Mouse (Mus musculus): ENCODE results near the gene Scube2. TPM values are rescaled to one million over a fixed set of nuclear protein-coding genes. Genes with fewer than 3 reads are reported as not detected.

Gene Scube2
- total and polyA plus RNA-seq, 3 experiments: 0.27 to 0.67 TPM; not detected in 1

DNA sequence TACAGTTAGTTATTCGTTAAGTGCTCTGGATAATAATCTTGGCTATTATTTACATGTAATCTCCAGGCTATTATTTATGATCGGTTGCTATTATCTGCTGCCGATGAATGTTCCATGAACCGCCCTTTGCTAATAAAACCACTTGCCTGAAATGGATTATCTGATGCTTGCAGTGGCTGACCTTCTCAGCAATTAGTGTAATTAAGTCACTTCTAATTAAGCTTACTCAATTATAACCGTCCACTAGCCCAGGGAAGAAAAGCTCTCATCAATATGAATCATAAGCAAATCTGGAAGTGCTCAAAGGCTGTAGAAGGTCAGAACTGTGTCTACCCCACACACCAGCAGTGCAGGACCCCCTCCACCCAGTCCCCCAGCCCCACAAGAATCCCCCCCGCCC lies 27.8 kb downstream of the Scube2 start:
- Histone ChIP-seq H3K4me1 (ENCODE audit: control insufficient read depth in 1 of 2, insufficient read depth in 2 of 2, low read length in 2 of 2) (peaks cover 2 to 17% of the 10 kb centered on the region in 2 experiments), H3K27ac (ENCODE audit: control insufficient read depth, low read depth, low read length) (no peak overlapping the region), H3K27me3 (ENCODE audit: control insufficient read depth in 1 of 2, insufficient read depth in 2 of 2, low read length in 2 of 2) (no peaks in the 10 kb centered on the region), H3K4me3 (ENCODE audit: control insufficient read depth in 1 of 2, insufficient read depth in 1 of 2, low read depth in 2 of 2, low read length in 2 of 2) (no peak overlapping the region), H3K9ac (ENCODE audit: control insufficient read depth, low read depth, low read length, poor library complexity, severe bottlenecking) (no peak overlapping the region), H3K9me3 (replicated peaks; ENCODE audit: insufficient read depth, low read length) (no peaks in the 10 kb centered on the region), H3K36me3 (ENCODE audit: control insufficient read depth in 1 of 2, insufficient read depth in 2 of 2, low read length in 2 of 2) (peaks cover 0 to 11% of the 10 kb centered on the region in 2 experiments; a peak in 2 of 4 replicates), H3K79me2 (ENCODE audit: control insufficient read depth, insufficient read depth, low read length, poor library complexity) (no peaks in the 10 kb centered on the region)
- TF ChIP-seq TCF12 (IDR thresholded peaks at IDR 0.05; ENCODE audit: low read depth, low read length) (no peak), JUND (IDR thresholded peaks at IDR 0.05; ENCODE audit: low read depth, low read length) (no peak), SIN3A (IDR thresholded peaks at IDR 0.05; ENCODE audit: low read length) (no peak)
- no peak for DNase-seq (ENCODE audit: low read depth, low spot score)

GRCm38 (mm10) chr7:109834894-109835293 lies 30.6 kb downstream of the Scube2 start:
- H3K36me3 ChIP-seq (ENCODE audit: control insufficient read depth in 1 of 2, insufficient read depth in 2 of 2, low read length in 2 of 2): peaks cover 0 to 10% of the 10 kb centered on the region in 2 experiments; a peak in 2 of 4 replicates
- H3K27ac ChIP-seq (ENCODE audit: control insufficient read depth, low read depth, low read length): no peak overlapping the region
- no peak overlapping the region for H3K9ac ChIP-seq (ENCODE audit: control insufficient read depth, low read depth, low read length, poor library complexity, severe bottlenecking)
- H3K79me2 ChIP-seq (ENCODE audit: control insufficient read depth, insufficient read depth, low read length, poor library complexity): no peaks in the 10 kb centered on the region
- peaks cover 2 to 10% of the 10 kb centered on the region in 2 experiments for H3K4me1 ChIP-seq (ENCODE audit: control insufficient read depth in 1 of 2, insufficient read depth in 2 of 2, low read length in 2 of 2)
- no peaks in the 10 kb centered on the region for H3K27me3 ChIP-seq (ENCODE audit: control insufficient read depth in 1 of 2, insufficient read depth in 2 of 2, low read length in 2 of 2)
- TF ChIP-seq EP300 (IDR thresholded peaks at IDR 0.05; ENCODE audit: low read depth in 1 of 2, low read length in 2 of 2) (no peak), ZNF384 (IDR thresholded peaks at IDR 0.05; ENCODE audit: low read depth, low read length) (no peak)
- H3K4me3 ChIP-seq (ENCODE audit: control insufficient read depth in 1 of 2, insufficient read depth in 1 of 2, low read depth in 2 of 2, low read length in 2 of 2): no peak overlapping the region
- DNase-seq (ENCODE audit: low read depth, low spot score): no peak
- H3K9me3 ChIP-seq (replicated peaks; ENCODE audit: insufficient read depth, low read length): no peaks in the 10 kb centered on the region

- no peaks in the 10 kb centered on the region for H3K4me1 ChIP-seq (ENCODE audit: control insufficient read depth in 1 of 2, insufficient read depth in 2 of 2, low read length in 2 of 2)
- H3K27me3 ChIP-seq (ENCODE audit: control insufficient read depth in 1 of 2, insufficient read depth in 2 of 2, low read length in 2 of 2): no peaks in the 10 kb centered on the region
- H3K27ac ChIP-seq (ENCODE audit: control insufficient read depth, low read depth, low read length): no peak overlapping the region
- H3K79me2 ChIP-seq (ENCODE audit: control insufficient read depth, insufficient read depth, low read length, poor library complexity): no peaks in the 10 kb centered on the region
- no peaks in the 10 kb centered on the region for H3K36me3 ChIP-seq (ENCODE audit: control insufficient read depth in 1 of 2, insufficient read depth in 2 of 2, low read length in 2 of 2)
- DNase-seq (ENCODE audit: low read depth, low spot score): no peak
- H3K9ac ChIP-seq (ENCODE audit: control insufficient read depth, low read depth, low read length, poor library complexity, severe bottlenecking): no peak overlapping the region
- H3K4me3 ChIP-seq (ENCODE audit: control insufficient read depth in 1 of 2, insufficient read depth in 1 of 2, low read depth in 2 of 2, low read length in 2 of 2): no peak overlapping the region
- TF ChIP-seq NRF1 (IDR thresholded peaks at IDR 0.05; ENCODE audit: insufficient read depth, low read depth, low read length, poor library complexity, severe bottlenecking): no peak
- H3K9me3 ChIP-seq (replicated peaks; ENCODE audit: insufficient read depth, low read length): no peaks in the 10 kb centered on the region
Observed at GRCm38 (mm10) chr7:109831376-109831775, 34.1 kb downstream of the Scube2 start.

- Histone ChIP-seq H3K27ac (ENCODE audit: control insufficient read depth, low read depth, low read length) (no peak overlapping the region), H3K9ac (ENCODE audit: control insufficient read depth, low read depth, low read length, poor library complexity, severe bottlenecking) (no peak overlapping the region), H3K27me3 (ENCODE audit: control insufficient read depth in 1 of 2, insufficient read depth in 2 of 2, low read length in 2 of 2) (no peaks in the 10 kb centered on the region), H3K4me1 (ENCODE audit: control insufficient read depth in 1 of 2, insufficient read depth in 2 of 2, low read length in 2 of 2) (no peaks in the 10 kb centered on the region), H3K79me2 (ENCODE audit: control insufficient read depth, insufficient read depth, low read length, poor library complexity) (no peaks in the 10 kb centered on the region), H3K9me3 (replicated peaks; ENCODE audit: insufficient read depth, low read length) (no peaks in the 10 kb centered on the region), H3K36me3 (ENCODE audit: control insufficient read depth in 1 of 2, insufficient read depth in 2 of 2, low read length in 2 of 2) (no peaks in the 10 kb centered on the region), H3K4me3 (ENCODE audit: control insufficient read depth in 1 of 2, insufficient read depth in 1 of 2, low read depth in 2 of 2, low read length in 2 of 2) (no peak overlapping the region)
- no peak for DNase-seq (ENCODE audit: low read depth, low spot score)
- no peak for TF ChIP-seq CTCF (IDR thresholded peaks at IDR 0.05 in 2 of 3, conservative IDR thresholded peaks at IDR 0.05 in 1 of 3; ENCODE audit: control insufficient read depth in 1 of 3, insufficient read depth in 1 of 3, low read depth in 2 of 3, low read length in 3 of 3, poor library complexity in 1 of 3, severe bottlenecking in 1 of 3)
- no peak for TF ChIP-seq MAX (IDR thresholded peaks at IDR 0.05; ENCODE audit: low read length)
- no peak for TF ChIP-seq UBTF (IDR thresholded peaks at IDR 0.05; ENCODE audit: borderline replicate concordance, insufficient read depth, low read depth, low read length)
- TF ChIP-seq MEF2A (IDR thresholded peaks at IDR 0.05; ENCODE audit: extremely low read depth, insufficient replicate concordance, low read depth, low read length, poor library complexity, severe bottlenecking): no peak
- TF ChIP-seq SMC3 (IDR thresholded peaks at IDR 0.05; ENCODE audit: low read depth, low read length): no peak
- no peak for TF ChIP-seq RCOR1 (IDR thresholded peaks at IDR 0.05; ENCODE audit: low read depth, low read length)
- no peak for TF ChIP-seq USF1 (IDR thresholded peaks at IDR 0.05; ENCODE audit: low read depth, low read length)
- no peak for TF ChIP-seq GABPA (IDR thresholded peaks at IDR 0.05; ENCODE audit: low read depth, low read length)
- TF ChIP-seq POLR2A (IDR thresholded peaks at IDR 0.05; ENCODE audit: control insufficient read depth in 1 of 2, insufficient read depth in 1 of 2, low read depth in 1 of 2, low read length in 2 of 2, poor library complexity in 1 of 2): no peak
- TF ChIP-seq CHD2 (IDR thresholded peaks at IDR 0.05; ENCODE audit: low read length): no peak
- no peak for TF ChIP-seq ELF1 (IDR thresholded peaks at IDR 0.05; ENCODE audit: low read depth, low read length)
- no peak for TF ChIP-seq TCF12 (IDR thresholded peaks at IDR 0.05; ENCODE audit: low read depth, low read length)
- no peak for TF ChIP-seq ETS1 (IDR thresholded peaks at IDR 0.05; ENCODE audit: low read depth, low read length)
- TF ChIP-seq HCFC1 (IDR thresholded peaks at IDR 0.05; ENCODE audit: low read depth, low read length): no peak
- TF ChIP-seq ZKSCAN1 (IDR thresholded peaks at IDR 0.05; ENCODE audit: low read depth, low read length): no peak
- no peak for TF ChIP-seq MXI1 (IDR thresholded peaks at IDR 0.05; ENCODE audit: low read depth, low read length)
Observed at GRCm38 (mm10) chr7:109826911-109827310, 38.6 kb downstream of the Scube2 start.
